Mouse (Mus musculus) intestine, embryonic 14.5 days (tissue): ENCODE measurements around the gene Golm1. TPM values are rescaled to one million over a fixed set of nuclear protein-coding genes. Genes with fewer than 3 reads are reported as not detected.

Experiments used
- ATAC-seq: fragments of 200-750 bp; cut with Nextera tagmentation; replicated peaks from 2 replicates; pipeline ENCODE4 v1.8.0; 2017; ENCODE audit warnings: low read depth, moderate number of reproducible peaks, moderate TSS enrichment, moderate library complexity; ENCODE audit not compliant: low FRiP score, low TSS enrichment
- DNase-seq: peaks from one replicate; pipeline ENCODE4 v3.0.0-alpha.2; 2018; ENCODE audit warnings: low spot score
- H3K27ac ChIP-seq: fragments of 300-500 bp; sonication (generic); 2 replicates; pipeline ENCODE4 v1.5.1; 2014; ENCODE audit warnings: low read depth, mild to moderate bottlenecking, control low read depth
- H3K27me3 ChIP-seq: fragments of 300-500 bp; sonication (generic); replicated peaks from 2 replicates; pipeline ENCODE4 v1.6.1; 2014; ENCODE audit warnings: low read length, control low read depth; ENCODE audit not compliant: control insufficient read depth, insufficient read depth
- H3K36me3 ChIP-seq: fragments of 300-500 bp; sonication (generic); 2 replicates; pipeline ENCODE4 v1.6.1; 2014; ENCODE audit warnings: low read length, control low read depth; ENCODE audit not compliant: control insufficient read depth, insufficient read depth
- H3K4me1 ChIP-seq: fragments of 300-500 bp; sonication (generic); replicated peaks from 2 replicates; pipeline ENCODE4 v1.6.1; 2014; ENCODE audit warnings: low read length, control low read depth, mixed read lengths; ENCODE audit not compliant: control insufficient read depth, insufficient read depth
- H3K4me2 ChIP-seq: fragments of 300-500 bp; sonication (generic); 2 replicates; pipeline ENCODE4 v1.6.1; 2014; ENCODE audit warnings: low read length
- H3K4me3 ChIP-seq: fragments of 300-500 bp; sonication (generic); 2 replicates; pipeline ENCODE4 v1.5.1; 2014; ENCODE audit warnings: low read depth, low read length, control low read depth, mixed read lengths
- H3K9ac ChIP-seq: fragments of 300-500 bp; sonication (generic); 2 replicates; pipeline ENCODE4 v1.6.1; 2014; ENCODE audit warnings: mild to moderate bottlenecking, low read length
- H3K9me3 ChIP-seq: fragments of 300-500 bp; sonication (generic); 2 replicates; pipeline ENCODE4 v1.6.1; 2016; ENCODE audit warnings: low read length, control low read depth; ENCODE audit not compliant: control insufficient read depth
- WGBS: fragments of 180-500 bp; shearing (Covaris S2); extraction: QIAGEN DNeasy Blood & Tissue Kit; methylation state at CpG from one replicate; pipeline ENCODE4 v1.1.7; 2014; 5-methylcytosine and 5-hydroxymethylcytosine counted together
- polyA plus RNA-seq: library from polyadenylated mRNA; unstranded; fragments of >200 nt; fragmentation: Nextera tagmentation; extraction: Ambion mirVana; gene quantifications from 2 replicates; pipeline ENCODE4 v1.2.1, GENCODE M21; 2014

Gene Golm1
- polyA plus RNA-seq, 1 experiment from 2014 or later = 86.5 TPM

DNA sequence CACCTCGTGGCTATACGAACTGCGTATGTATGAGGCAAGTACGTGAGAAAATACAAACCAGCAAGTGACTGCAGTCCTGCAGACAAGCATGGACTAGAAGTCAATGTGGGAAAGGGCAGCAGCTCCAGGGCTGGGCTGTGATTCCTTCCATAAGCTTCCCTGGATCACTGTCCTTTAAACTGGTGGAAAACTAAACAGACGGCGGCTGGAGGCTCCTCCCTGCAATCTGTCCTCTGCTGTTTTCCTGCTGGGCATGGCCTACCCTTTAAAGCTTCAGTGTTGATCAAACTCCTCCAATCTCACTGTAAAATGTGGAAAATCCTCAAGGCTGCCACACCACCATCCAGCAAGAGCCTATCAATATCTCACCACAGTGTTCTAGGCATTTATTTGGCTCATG is 27.0 kb downstream of the Golm1 start:
- Histone ChIP-seq H3K27me3 (no peaks in the 10 kb centered on the region), H3K4me1 (peaks cover 13% of the 10 kb centered on the region; the same call in 1 of the 2 replicates), H3K9me3 (no peaks in the 10 kb centered on the region), H3K4me3 (no peak overlapping the region), H3K36me3 (peaks cover 31% of the 10 kb centered on the region), H3K4me2 (no peak overlapping the region), H3K27ac (no peak overlapping the region), H3K9ac (no peak overlapping the region)
- 76% methylated on average over 6 of the region's 6 CpGs for WGBS
- ATAC-seq (no peak), DNase-seq (no peak)

DNA sequence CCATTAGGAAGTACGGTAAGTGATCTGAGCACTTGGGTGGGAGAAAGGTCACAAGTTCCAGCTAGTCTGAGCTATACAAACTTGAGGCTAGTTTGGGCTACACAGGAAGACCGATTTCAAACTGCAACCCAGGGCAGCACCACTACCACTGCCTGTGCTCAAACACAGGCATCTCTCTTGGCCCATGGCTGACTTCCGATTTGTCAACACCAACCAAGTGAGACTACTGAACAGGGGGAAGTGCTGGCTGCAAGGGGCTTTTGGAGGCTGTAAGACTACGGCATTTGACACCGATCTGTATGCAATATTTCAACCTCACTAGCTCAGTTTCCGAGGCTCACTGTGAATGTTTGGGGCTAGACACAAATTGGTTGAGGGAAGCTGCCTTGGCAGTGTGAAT is 28.1 kb downstream of the Golm1 start:
- Histone ChIP-seq H3K27me3 (no peaks in the 10 kb centered on the region), H3K9me3 (no peaks in the 10 kb centered on the region), H3K4me3 (no peak overlapping the region), H3K4me2 (no peak overlapping the region), H3K36me3 (peaks cover 29% of the 10 kb centered on the region), H3K9ac (no peak overlapping the region), H3K27ac (no peak overlapping the region), H3K4me1 (peaks cover 6% of the 10 kb centered on the region; the same call in 1 of the 2 replicates)
- WGBS = 78% methylated on average over 6 of the region's 6 CpGs
- no peak for DNase-seq
- ATAC-seq = no peak

DNA sequence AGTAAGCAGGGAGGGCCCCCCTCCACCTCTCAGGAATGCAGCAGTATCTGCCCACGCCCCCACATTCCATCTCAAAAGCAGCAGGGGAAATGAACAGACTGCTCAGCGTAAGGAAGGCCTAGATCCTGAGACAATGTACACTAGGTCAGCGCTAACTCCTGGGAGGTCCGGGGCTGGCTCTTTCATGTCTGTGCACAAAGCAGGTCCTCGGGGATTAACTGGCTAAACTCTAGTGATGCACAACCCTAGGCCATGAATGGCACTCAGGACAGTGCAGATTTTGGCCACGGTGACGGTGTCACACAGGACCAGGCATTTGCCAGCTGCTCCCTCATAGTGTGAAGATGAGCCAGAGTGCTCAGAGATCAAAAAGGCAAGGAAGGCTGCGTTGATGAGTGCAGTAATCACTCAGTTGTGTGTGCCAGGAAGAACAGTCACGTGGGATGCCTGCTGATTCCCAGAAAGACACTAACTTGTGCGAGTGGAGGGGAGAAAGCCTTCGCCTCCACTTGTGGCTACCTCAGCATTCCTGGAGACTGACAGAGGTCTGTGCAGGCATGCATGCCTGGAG is 28.9 kb downstream of the Golm1 start:
- ATAC-seq = peak; percentile 64; the same call in 1 of the 2 replicates
- H3K4me2 ChIP-seq = no peak overlapping the region
- no peak for DNase-seq
- WGBS = 45% methylated on average over 11 of the region's 11 CpGs
- H3K9ac ChIP-seq = no peak overlapping the region
- no peaks in the 10 kb centered on the region for H3K9me3 ChIP-seq
- H3K4me1 ChIP-seq = peaks cover 6% of the 10 kb centered on the region; the same call in 1 of the 2 replicates
- no peaks in the 10 kb centered on the region for H3K27me3 ChIP-seq
- peaks cover 35% of the 10 kb centered on the region for H3K36me3 ChIP-seq
- no peak overlapping the region for H3K4me3 ChIP-seq
- no peak overlapping the region for H3K27ac ChIP-seq

DNA sequence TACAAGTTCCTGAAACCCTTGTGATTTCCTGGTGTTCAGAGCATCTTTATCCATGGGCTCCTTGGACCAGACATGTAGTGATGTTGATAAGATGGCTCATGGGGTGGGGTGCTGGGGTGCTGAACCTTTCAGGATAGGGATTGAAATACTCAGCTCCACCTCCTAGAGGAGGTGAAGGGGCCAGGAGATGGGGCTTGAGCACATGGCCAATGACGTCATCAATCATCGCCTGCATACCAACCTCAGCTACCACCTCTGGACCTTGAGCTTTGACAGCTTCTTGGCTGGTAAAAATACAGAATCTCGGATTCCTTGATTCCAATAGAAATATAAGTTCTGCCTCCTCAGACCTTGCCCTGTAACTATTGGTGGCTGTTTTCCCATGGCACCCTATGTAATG is 30.1 kb downstream of the Golm1 start:
- no peaks in the 10 kb centered on the region for H3K9me3 ChIP-seq
- H3K27ac ChIP-seq = no peak overlapping the region
- WGBS = 80% methylated on average over 3 of the region's 3 CpGs
- peaks cover 45% of the 10 kb centered on the region for H3K36me3 ChIP-seq
- ATAC-seq = no peak
- H3K9ac ChIP-seq = no peak overlapping the region
- DNase-seq = no peak
- no peak overlapping the region for H3K4me3 ChIP-seq
- no peaks in the 10 kb centered on the region for H3K27me3 ChIP-seq
- H3K4me1 ChIP-seq = peaks cover 2% of the 10 kb centered on the region; the same call in 1 of the 2 replicates
- H3K4me2 ChIP-seq = no peak overlapping the region

DNA sequence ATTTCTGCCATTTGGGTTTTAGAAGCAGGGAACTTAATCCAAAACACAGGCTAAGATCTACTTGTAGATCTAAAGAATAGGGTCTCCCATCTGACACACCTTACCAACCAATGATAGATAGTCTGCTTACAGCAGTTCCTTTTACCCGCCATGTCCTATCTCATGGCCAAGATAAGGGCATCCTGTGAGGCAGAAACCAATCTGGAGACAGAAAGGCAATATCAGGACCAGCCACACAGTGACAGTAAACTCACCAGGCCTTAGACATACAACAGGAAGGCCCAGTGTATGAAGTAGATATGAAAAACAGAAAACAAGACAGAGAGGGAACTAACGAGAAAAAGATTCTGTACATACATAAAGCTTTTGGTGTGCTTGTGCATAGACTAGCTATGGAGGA is 32.8 kb downstream of the Golm1 start:
- Histone ChIP-seq H3K27me3 (no peaks in the 10 kb centered on the region), H3K4me2 (no peak overlapping the region), H3K4me3 (no peak overlapping the region), H3K36me3 (peaks cover 51% of the 10 kb centered on the region), H3K9ac (no peak overlapping the region), H3K4me1 (0 out of 2 replicates have a peak, but pooled peaks cover 2% of the 10 kb centered on the region), H3K27ac (no peak overlapping the region), H3K9me3 (no peaks in the 10 kb centered on the region)
- 84% methylated on average over 2 of the region's 2 CpGs for WGBS
- DNase-seq = no peak
- ATAC-seq = no peak

DNA sequence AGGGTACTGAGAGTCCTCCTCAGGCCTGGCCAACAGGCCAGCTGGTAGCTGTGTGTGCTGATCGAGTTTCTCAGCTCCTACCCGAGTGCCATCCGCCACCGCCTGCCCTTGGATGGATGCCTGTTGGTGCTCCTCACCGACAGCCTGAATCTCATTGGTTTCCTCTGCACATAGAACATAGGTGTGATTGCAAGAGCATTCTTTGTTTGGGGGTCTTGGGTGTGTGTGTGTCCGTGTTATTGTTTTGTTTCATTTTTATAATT is 35.5 kb downstream of the Golm1 start:
- Histone ChIP-seq H3K36me3 (peaks cover 74% of the 10 kb centered on the region), H3K27me3 (no peaks in the 10 kb centered on the region), H3K9me3 (no peaks in the 10 kb centered on the region), H3K4me1 (no peaks in the 10 kb centered on the region), H3K4me3 (no peak overlapping the region), H3K27ac (no peak overlapping the region), H3K9ac (no peak overlapping the region), H3K4me2 (no peak overlapping the region)
- ATAC-seq (no peak), DNase-seq (no peak)
- WGBS = 92% methylated on average over 6 of the region's 6 CpGs

DNA sequence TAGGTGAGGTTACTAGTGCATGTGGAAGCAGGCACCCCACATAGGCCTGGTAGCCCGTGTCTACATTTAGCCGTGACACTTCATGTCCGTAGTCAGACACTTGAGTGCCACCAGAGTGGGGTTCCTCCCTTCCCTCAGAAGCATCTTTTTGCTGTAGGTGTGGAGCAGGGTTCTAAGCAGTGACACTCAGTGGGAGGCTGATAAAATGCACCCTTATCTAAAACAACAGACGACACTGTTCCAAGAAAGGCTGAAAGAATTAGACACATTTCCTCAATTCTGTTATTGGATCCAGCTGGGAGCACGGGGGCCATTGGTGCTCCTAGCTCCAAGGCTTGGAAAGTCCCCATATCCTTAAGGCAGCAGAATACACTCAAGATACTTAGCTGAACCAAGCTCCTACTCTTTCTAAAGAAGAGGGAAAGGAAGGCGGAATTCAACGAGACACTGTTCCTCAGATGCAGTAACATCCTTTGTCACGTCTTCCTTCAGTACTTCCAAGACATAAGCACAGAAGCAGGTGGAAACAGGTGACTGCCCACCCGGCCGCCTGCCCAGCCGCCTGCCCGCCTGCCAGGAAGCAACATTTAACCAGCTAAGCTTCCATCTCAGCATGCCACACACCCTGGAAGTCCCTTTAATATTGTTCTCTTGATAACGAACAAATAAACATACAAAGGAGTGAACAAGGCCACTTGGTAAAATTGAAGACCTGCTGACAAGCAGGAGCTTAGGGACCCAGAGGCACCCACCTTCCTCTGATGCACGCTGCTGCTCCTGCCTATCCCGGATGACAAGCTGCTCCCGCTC is 36.0 kb downstream of the Golm1 start:
- ATAC-seq = no peak
- 87% methylated on average over 16 of the region's 16 CpGs for WGBS

DNA sequence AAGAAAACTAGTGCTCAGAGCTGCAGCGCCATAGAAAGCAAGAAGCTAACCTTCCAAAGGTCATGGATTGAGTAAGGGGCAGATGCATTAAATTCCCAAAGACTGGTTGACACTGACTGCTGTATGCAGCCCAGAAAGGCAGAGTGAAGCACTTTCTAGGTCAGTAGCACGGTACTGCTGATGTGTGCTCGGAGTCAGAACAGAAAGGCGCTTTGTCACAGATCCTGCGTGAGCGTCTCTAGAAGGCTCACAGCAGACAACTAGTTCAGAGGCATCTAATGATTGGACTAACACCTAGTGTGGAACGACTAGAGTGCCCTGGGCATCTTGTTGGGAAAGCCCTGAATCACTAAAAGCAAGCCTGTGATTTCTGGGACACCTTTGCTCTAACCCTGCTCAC is 37.8 kb downstream of the Golm1 start:
- H3K27me3 ChIP-seq = no peaks in the 10 kb centered on the region
- no peak overlapping the region for H3K27ac ChIP-seq
- no peak overlapping the region for H3K9ac ChIP-seq
- no peak for ATAC-seq
- peaks cover 91% of the 10 kb centered on the region for H3K36me3 ChIP-seq
- no peak for DNase-seq
- H3K4me3 ChIP-seq = no peak overlapping the region
- H3K4me2 ChIP-seq = no peak overlapping the region
- no peaks in the 10 kb centered on the region for H3K9me3 ChIP-seq
- 92% methylated on average over 7 of the region's 7 CpGs for WGBS
- no peaks in the 10 kb centered on the region for H3K4me1 ChIP-seq

More for the DNA sequence above, 36.0 kb downstream of the Golm1 start:
- Histone ChIP-seq H3K4me1 (no peaks in the 10 kb centered on the region), H3K4me3 (no peak overlapping the region), H3K9ac (no peak overlapping the region), H3K36me3 (peaks cover 75% of the 10 kb centered on the region), H3K27ac (no peak overlapping the region), H3K4me2 (no peak overlapping the region), H3K9me3 (no peaks in the 10 kb centered on the region), H3K27me3 (no peaks in the 10 kb centered on the region)
- DNase-seq = no peak

DNA sequence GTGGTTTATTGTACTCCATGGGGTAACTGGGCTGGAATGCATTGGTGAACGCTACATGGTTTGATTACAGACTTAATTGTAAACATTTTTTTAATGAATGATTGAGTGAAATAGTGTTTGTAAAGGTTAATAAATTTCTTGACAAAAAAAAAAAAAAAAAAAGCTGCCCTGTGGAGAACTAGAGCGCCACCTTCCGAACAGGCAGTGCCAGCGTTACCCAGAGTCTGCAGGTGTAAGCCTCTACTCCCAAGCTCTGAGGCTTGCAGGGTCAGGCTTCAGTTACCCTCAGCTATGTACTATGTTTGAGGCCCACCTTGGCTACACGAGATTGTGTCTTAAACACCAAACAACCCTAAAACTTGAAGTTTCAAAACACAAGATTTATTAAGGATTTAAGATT is 41.0 kb downstream of the Golm1 start:
- H3K4me2 ChIP-seq = no peak overlapping the region
- 66% methylated on average over 5 of the region's 5 CpGs for WGBS
- peaks cover 95% of the 10 kb centered on the region for H3K36me3 ChIP-seq
- H3K27ac ChIP-seq = no peak overlapping the region
- H3K4me1 ChIP-seq = no peaks in the 10 kb centered on the region
- no peak for DNase-seq
- H3K9me3 ChIP-seq = no peaks in the 10 kb centered on the region
- H3K9ac ChIP-seq = no peak overlapping the region
- H3K4me3 ChIP-seq = no peak overlapping the region
- no peak for ATAC-seq
- no peaks in the 10 kb centered on the region for H3K27me3 ChIP-seq
